Mouse (Mus musculus): ENCODE data around the gene Spaca6. TPM values are rescaled to one million over a fixed set of nuclear protein-coding genes. Genes with fewer than 3 reads are reported as not detected.

Gene Spaca6
- total RNA-seq, 2 experiments from 2014 or later = 50.0 to 52.8 TPM

DNA sequence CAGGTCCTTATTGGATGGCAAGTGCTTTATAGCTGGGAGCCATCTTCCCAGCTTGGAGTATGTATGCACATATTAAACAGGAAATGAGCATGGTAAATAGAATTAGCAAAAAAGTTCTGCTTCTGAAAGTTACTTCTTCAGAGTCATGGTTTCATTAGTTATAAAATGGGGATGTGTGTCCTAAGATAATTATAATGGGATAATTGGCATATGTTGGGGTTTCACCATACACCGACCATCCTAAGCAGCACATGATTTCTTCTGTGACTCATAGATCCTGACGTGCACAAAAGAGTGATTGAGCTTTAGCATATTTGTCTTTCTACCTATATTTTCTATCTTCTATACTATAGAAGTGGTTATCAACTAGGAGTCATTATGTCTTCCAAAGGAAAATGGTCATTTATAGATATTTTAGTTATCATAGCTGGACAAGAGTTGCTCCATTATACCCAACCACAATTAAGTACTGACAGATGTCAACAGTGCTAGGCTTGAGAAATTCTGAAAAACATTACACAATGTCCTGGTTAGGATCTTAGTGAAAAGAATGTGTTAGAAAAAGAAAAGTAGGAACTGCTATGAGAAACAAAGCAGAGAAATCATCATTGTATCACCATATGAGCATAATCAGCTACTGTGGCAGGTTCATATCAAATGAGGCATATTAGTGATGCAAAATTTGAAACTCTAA lies 62.9 kb downstream of the Spaca6 start:
- no peak for DNase-seq (ENCODE audit: low spot score in 2 of 2)

Small RNA genes within 50 kb of the gene (microRNA-seq; reads per million reads assigned to microRNA genes)
- 0 reads per million in 2 experiments for gene Gm25927 (ENCODE audit: borderline number of aligned reads in 2 of 2)
- 9,657 to 10,617 reads per million in 2 experiments for gene Mir125a (ENCODE audit: borderline number of aligned reads in 2 of 2)
- gene Mir99b (ENCODE audit: borderline number of aligned reads in 2 of 2) = 4,143 to 8,536 reads per million in 2 experiments
- gene Mirlet7e (ENCODE audit: borderline number of aligned reads in 2 of 2) = 0 reads per million in 2 experiments

Other genes with a start within 250 kb of the Spaca6 start
- gene Lnpep, start 202.1 kb upstream of the Spaca6 start, total RNA-seq (2021) = 100 to 1,000 TPM in 1 of 2 experiments, 10 to 100 TPM in 1; 93.4 to 111 TPM
- gene Vmn2r90, start 123.4 kb upstream of the Spaca6 start, total RNA-seq (2021) = not detected
- under 1 TPM in 1 of 2 experiments, not detected in 1; 0.13 TPM for gene Has1, start 28.0 kb downstream of the Spaca6 start, total RNA-seq (2021)
- not detected for gene Fpr1, start 56.8 kb downstream of the Spaca6 start, total RNA-seq (2021)
- gene Fpr2, start 60.7 kb downstream of the Spaca6 start, total RNA-seq (2021) = not detected
- not detected for gene Fpr3, start 60.7 kb downstream of the Spaca6 start, total RNA-seq (2021)
- gene Fpr-rs4, start 194.6 kb downstream of the Spaca6 start, total RNA-seq (2021) = not detected
- gene Vmn2r124, start 222.3 kb downstream of the Spaca6 start, total RNA-seq (2021) = not detected